Mouse (Mus musculus) B cell, adult 2 months (primary cell): Measurements from ENCODE around the gene Ykt6.
A peak's percentile ranks its signal among the peaks of the same experiment; 100 is the strongest.

ENCODE experiments used
- DNase-seq, 2 experiments: peaks; one replicate each; pipeline ENCODE4 v3.0.0; 2022

Gene Ykt6

DNA sequence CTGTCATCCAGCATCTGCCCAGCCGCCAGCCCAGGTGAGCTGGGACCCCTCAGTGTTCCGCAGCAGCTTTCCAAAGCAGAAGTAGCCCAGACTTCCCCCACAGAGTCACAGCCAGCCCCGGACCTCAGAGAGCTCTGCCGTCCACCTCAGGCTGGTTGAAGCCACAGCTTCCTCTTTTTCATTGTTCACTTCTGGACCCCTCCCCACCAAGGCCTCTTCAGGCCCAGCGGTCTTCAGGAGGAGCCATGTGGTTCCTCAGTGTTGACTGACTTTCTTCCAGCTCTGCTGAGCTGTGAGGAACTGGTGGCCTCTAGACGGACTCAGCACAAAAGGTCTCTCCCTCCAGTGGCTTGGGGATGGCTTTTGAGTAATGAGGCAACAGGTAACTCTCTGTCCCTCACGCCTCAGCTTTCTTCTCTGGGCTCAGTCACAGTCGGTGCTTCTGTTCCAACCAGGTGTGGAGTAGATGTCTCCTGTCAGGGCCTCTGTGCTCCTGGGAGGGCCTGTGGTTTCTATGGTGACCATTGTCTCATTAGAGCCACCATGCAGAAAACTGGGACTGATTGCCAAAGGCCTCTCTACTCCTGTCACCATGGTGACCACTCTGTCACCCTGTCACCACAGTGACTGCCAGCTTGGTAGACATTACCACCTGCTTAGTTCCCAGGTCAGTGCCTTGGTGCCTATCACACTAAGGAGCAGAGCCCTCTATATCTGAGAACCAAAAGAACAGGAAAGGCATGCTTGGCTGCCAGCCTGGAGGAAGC lies 5.7 kb upstream of the Ykt6 start, which contains the start of gene Gck:
Gene Gck, minus strand, starts transcription at position 496 of the 767 bp plus-strand sequence.
- peak; percentile 39 to 48 for DNase-seq

DNA sequence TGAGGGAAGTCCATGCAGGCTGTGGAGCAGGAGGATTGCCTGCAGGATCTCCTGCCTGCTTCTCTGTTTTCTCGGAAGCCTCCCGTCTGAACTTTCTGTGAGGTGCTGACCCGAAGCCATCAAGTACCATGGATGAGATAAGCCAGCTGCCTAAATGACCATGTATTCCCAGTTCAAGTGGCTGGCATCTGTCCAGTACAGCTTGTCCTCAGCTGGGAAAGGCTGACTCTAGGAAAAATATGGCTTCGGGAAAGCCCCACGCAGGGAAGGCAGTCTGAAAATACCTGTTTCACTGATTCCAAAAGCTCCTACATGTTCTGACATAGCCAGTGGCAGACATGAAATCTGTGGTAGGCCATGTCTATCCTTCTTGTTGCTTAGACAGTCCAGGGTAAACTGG lies 3.0 kb upstream of the Ykt6 start:
- no peak for DNase-seq

GRCm38 (mm10) chr11:5953130-5953765 lies 2.2 kb upstream of the Ykt6 start:
- DNase-seq, result peak; percentile 58 to 61

DNA sequence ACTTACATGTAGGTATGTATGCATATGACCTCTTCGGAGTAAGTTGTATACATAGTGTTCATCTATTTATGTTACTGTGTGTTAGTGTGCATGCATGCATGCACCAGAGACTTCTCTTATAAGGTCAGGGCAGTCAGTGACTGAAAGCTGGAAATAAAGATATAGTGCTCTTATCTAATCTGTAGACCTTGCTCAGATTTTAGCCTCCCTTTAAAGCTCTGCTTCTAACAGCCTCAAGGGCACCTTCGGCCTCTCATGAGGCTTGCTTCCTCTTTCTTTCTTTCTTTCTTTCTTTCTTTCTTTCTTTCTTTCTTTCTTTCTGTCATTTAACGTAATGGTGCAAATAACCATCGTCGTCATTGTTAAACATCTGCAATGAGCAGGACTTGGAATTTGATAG lies 1.1 kb upstream of the Ykt6 start:
- no peak for DNase-seq

DNA sequence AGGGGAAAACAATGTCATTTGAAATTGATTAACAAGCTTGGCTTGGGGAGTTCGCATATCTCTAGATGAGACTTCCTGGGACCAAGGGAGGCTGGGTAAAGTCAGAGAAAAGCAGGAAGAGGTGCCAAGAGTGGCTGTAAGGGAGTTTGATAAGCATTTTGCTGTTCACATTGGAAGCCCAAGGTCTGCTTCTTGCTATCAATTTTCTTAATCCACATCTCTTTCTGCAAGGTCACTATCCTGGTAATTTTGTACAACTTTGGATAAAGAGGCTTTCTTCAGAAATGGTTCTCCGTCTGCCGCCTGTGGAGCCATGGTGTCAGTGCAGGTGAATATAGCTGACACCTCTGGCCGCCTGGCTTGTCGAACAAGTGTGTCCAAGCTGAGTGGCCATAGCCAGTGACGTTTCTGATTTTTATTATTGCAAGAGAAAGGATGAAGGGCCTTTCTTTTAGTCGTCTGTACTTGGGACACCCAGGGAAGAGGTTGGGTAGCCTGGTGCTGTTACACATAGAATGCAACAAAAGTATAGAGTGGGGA lies 458 bp upstream of the Ykt6 start:
- DNase-seq, result peak in 1 of 2 experiments; percentile 62

DNA sequence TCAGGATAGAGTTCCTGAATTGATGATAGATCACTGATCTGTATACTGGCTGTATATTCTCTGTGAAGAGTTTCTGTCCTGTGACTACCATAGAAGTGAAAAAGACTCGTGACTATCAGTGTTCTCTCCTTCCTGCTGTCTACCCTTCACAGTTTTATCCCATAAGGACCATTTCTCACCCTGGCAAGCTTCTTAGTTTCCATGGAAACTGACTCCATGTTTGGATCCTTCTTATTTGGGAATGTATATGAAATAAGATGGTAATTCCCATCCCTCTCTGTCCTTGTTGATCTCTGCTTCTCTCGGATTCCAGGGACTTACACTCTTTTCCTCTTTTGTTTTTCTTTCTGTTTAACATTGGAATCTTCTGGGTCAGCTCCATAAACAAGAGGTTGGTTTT lies 4.6 kb downstream of the Ykt6 start:
- DNase-seq, result no peak

- no peak for DNase-seq
Measured at GRCm38 (mm10) chr11:5965865-5966264, 10.4 kb downstream of the Ykt6 start.

DNA sequence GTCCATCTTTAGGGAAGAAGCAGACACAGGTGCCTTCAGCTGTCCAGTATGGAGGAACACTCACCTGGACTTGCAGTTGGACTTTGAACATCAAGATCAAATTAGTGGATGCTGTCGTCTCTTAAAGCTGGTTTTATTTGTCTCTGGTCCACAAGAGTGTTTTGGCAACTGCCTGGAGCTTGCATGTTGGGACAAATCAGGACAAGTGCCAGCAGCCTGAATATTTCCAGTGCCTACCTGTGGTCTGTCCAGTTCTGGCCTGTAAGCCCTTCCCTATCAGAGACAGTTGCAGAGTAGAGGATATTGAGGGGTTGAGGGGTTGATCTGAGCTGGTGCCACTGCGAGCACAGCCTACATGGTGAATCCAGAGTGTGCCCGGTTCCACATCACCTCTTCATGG lies 11.3 kb downstream of the Ykt6 start:
- no peak for DNase-seq

DNA sequence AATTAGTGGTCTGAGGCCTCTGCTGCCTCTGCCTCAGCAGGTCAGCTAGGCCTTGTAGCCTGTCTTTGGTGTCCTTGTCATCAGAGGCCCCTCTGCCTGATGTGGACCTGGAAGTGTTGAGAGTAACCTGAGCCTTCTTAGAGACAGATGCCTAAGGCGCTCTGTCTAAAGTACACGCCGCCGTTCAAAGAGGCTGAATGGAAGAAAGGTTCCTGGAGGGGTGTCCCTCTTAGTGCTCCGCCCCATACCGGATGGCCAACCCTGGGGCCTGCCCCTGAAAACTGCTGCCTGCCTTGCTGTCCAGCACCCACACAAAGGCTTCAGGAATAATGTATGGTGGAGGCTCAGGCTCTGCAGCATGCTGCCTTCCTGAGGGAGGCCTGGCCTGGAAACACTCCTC lies 12.7 kb downstream of the Ykt6 start:
- DNase-seq, result no peak

DNA sequence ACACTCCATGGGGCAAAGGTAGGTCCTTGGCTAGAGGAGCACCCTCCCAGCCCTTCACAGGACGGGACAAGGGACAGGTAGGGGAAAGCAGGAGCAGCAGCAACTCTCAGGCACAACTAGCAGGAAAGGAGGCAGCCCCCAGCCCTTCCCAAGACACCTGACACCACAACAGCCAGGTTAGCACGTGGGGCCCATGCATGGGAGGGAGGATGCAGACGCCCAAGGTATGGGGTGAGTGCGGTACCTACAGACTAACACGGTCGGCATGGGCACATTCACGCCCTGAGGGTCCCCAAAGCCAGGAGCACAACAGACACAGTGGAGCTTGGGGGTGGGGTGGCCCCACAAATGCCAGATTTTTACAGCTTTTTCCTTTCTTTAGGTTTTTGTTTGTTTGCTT lies 15.7 kb downstream of the Ykt6 start:
- DNase-seq, result no peak

DNA sequence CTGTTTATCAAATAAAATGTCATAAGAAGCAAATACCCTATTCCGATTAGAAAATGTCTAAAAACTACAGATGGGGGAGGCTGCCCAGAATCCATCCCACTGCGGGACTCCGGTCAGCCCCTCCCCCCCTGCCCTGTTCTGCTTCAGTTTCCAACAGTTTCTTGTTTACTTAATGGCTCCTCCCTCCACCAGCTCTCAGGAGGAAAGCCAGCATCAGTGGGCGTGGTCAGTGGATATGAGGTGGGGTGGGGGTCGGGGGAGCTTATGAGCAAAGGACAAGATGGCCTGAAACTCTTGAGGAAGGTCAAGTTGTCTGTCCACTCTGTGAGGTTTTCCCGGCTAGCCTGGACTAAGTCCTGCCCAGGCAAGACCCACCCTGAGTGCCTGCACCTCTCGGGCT lies 17.7 kb downstream of the Ykt6 start:
- DNase-seq, result no peak

DNA sequence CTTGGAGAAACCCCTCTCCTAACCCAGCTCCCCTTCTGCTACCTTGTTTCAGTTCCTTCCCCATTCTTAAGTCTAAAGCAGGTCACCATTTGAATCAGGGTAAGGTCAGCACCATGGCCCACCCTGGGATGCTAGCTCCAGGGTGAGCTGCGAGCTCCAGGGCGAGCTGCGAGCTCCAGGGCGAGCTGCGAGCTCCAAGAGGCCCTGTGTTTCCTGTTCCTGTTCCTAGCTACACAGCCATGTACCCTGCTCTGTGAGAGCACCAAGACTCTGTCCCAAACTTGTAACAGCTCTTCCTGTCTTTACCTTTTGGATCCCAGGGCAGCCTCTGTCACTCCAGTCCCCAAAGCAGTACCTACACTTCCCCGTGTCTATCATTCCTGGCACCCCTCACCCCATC lies 18.6 kb downstream of the Ykt6 start:
- no peak for DNase-seq

DNA sequence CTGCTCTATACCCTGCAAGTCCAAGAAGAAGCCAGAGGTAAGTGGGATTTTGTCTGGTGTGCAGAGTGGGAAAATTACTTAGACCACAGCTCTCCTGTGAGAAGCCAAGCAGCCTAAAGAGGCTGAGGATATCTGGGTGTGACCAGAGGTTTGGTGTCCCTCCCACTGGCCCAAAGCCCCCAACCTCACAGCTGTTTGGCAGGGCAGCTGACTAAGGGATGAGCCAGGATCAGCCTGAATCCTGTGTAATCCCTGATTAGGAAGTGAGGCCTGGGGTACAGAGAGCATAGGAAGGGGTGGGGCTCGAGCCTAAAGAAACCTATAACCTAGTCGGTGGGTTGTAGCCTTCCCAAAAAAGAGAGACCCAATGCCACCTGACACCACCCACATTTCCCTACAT lies 19.6 kb downstream of the Ykt6 start:
- DNase-seq, result no peak

- DNase-seq, result no peak
Measured at GRCm38 (mm10) chr11:5976106-5976505, 20.6 kb downstream of the Ykt6 start.

GRCm38 (mm10) chr11:5979088-5979487 lies 23.6 kb downstream of the Ykt6 start:
- DNase-seq, result no peak

DNA sequence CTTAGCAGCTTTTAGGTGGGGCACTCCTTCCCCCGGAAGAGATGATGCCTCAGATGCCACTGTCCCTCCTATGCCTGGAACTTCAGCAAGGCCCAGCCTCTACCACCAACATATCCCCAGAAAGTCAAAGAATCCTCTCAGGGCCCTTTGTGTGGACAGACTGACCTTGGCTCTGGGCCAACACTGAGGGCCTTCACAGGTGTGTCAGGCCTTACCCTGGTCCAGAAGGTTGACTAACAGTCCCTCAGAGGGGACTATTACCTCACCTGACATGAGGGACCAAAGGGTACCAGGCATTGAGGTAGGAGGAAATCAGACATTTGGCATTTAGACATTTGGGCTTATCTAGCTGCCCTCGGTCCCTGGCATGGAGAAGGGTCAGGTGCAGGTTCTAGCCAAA lies 24.6 kb downstream of the Ykt6 start:
- no peak for DNase-seq

DNA sequence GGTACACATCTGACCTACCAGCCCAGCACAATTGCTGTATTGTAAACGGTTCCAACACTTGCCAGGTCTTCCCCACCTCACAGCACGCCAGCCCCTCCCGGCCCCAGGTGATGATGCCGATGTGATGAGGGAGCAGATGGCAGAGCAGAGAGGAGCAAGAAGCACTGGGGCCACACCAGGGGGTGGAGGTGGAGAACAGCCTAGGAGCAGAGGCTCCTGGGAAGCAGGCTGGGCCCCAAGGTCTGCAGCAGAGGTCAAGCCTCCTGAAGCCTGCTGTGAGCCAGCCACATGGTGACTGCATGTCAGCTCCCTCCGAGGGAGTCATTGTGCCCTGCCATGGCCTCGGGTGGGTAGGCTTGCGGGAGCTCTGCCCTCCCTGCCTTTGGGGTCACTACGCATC lies 25.1 kb downstream of the Ykt6 start:
- no peak for DNase-seq

DNA sequence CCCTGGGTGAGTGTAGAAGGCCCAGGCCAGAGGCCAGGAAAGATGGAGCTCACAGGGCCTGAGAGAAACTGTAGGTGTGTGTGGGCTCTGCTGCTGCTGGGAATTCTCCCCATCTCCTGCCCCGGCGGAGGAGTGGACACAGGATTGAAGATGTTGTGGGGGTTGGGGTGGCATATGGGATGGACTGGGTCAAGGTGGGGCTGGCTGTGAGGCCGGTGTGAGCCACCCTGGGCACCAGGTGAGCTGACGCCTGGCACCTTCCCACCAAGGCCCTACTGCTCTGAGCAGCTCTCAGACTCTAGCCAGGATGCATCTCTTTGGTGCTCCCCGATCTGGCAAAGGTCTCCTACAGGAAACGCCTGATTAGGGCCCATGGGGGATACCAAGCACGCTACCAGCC lies 25.8 kb downstream of the Ykt6 start:
- DNase-seq, result no peak

GRCm38 (mm10) chr11:5983629-5984028 lies 28.1 kb downstream of the Ykt6 start:
- no peak for DNase-seq

- no peak for DNase-seq
Measured at GRCm38 (mm10) chr11:5988126-5988525, 32.6 kb downstream of the Ykt6 start.

- DNase-seq, result no peak
Measured at GRCm38 (mm10) chr11:5989954-5990593, 34.6 kb downstream of the Ykt6 start.

DNA sequence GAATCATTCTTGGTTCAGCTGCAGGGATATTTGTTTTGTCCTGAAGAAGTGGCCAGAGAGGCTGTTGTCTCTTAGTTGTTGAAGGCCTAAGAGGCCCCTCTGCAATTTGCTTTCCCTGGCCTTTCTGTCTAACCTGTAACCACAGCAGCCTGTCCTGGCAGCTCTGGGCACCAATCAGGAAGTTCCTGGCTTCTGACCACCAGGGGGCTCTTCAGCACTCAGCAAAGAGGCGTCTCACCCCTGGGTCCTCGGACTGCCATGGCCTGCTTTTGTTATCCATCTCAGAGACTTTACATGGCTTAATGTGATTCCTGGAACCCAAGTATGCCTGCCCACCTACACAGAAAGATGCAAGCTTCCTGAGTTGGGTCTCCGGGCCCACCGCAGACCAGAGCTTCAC lies 35.4 kb downstream of the Ykt6 start:
- peak; percentile 71 to 74 for DNase-seq

DNA sequence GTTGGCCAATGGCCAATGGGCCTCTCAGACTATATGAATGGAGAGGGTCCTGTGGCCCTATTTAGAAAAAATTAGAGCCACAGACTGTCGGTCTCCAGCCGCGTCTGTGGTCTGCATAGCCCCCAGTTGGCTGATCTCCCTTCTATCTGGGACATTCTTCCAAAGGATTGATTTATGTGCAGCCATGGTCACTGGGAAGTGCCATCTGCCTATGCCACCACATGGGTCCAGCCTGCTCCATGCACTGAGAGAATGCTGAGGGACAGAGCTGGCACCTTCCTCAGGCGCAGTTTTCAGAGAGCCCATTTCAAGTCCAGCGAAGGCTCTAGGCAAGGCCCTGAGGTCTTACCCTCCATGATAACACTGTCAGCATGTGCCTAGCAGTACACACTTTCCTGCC lies 38.7 kb downstream of the Ykt6 start:
- no peak for DNase-seq

GRCm38 (mm10) chr11:5994880-5995279 lies 39.4 kb downstream of the Ykt6 start:
- DNase-seq, result no peak
